Mouse (Mus musculus) stomach, postnatal 0 days (tissue): ENCODE measurements around the gene Tmem217.

ENCODE experiments used
- CTCF ChIP-seq: IDR thresholded peaks from 2 replicates; pipeline ENCODE4 v1.5.1; 2016; ENCODE audit warnings: antibody characterized with exemption, low read depth, mild to moderate bottlenecking, moderate library complexity
- EP300 ChIP-seq: optimal IDR thresholded peaks from 2 replicates; pipeline ENCODE3; 2016; ENCODE audit warnings: antibody characterized with exemption

DNA sequence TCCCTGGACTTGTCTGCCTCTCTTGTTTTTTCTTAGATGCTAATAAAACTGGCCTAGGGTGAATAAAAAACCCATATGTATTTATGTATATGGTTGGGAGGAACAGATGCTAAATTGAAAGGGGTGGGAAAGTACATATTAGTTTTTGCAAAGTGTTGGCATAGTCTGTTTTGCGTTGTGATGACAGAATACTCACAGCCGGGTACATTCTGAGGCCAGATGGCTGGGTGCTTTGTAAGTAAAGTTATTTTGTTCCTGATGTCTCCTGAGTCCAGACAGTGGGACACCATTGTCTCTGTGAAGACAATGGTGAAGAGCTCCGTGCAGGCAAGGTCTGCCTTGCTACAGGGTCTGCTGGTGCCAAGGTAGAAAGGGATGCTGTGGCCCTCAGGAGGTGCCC is 32.6 kb upstream of the Tmem217 start:
- TF ChIP-seq EP300: no peak
- TF ChIP-seq CTCF: no peak
